Mouse (Mus musculus): ENCODE measurements around the gene Dpp6. TPM values are rescaled to one million over a fixed set of nuclear protein-coding genes. Genes with fewer than 3 reads are reported as not detected.

Dpp6 gene
- polyA plus RNA-seq, 1 experiment from 2014 or later = 15.0 TPM

DNA sequence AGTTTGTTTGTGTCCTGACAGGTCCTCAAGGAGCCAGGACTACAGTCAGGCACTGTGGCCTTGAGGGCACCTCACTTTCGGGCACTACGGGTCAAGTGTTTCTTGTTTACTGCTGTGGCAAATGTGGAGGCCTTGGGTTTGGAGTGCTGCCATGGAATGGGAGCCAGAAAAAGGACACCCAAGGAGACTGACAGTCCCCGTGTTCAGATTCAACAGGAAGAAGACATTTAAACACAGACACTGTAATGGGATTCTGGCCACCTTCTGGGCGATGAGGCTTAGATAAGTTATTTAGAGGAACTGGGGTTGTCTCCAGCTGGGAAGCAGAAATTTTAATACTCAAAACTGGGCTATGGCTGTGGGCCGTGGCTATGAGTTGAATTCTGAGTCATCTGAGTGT, 913.7 kb downstream of the Dpp6 start:
- no peaks in the 10 kb centered on the region for H3K9me3 ChIP-seq
- H3K4me3 ChIP-seq (replicated peaks) = no peak overlapping the region
- H3K36me3 ChIP-seq (replicated peaks) = no peaks in the 10 kb centered on the region
- WGBS = 85% methylated on average over 5 of the region's 5 CpGs
- H3K27me3 ChIP-seq = no peaks in the 10 kb centered on the region
- H3K9ac ChIP-seq = no peak overlapping the region
- no peaks in the 10 kb centered on the region; the same call in 1 of the 2 replicates for H3K4me1 ChIP-seq
- no peak overlapping the region for H3K4me2 ChIP-seq
- H3K27ac ChIP-seq = no peak overlapping the region
- ATAC-seq (ENCODE audit: low FRiP score) = no peak

DNA sequence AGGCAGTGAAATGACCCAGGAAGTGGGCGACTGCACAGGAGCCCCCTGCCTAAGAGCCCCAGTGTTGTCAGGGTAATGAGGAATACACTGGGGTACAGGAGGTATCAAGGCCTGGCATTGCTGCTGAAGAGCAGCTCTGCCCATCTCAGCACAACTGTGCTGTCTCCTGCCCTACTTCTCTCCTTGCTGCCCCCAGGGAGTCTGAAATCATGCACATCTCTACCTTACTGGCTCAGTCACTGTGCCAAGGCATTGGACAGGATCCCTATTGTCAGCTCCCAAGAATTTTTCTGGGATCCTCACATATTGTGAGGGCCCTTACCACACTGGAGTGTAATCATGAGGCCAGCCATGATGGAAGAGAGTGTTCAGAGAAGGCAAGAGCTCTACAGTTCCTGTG, 914.4 kb downstream of the Dpp6 start:
- Histone ChIP-seq H3K9me3 (no peaks in the 10 kb centered on the region), H3K4me1 (no peaks in the 10 kb centered on the region; the same call in 1 of the 2 replicates), H3K27ac (no peak overlapping the region), H3K27me3 (no peaks in the 10 kb centered on the region), H3K9ac (no peak overlapping the region), H3K4me3 (replicated peaks) (no peak overlapping the region), H3K36me3 (replicated peaks) (no peaks in the 10 kb centered on the region), H3K4me2 (no peak overlapping the region)
- ATAC-seq (ENCODE audit: low FRiP score) = no peak
- 63% methylated on average over 1 of the region's 1 CpGs for WGBS

DNA sequence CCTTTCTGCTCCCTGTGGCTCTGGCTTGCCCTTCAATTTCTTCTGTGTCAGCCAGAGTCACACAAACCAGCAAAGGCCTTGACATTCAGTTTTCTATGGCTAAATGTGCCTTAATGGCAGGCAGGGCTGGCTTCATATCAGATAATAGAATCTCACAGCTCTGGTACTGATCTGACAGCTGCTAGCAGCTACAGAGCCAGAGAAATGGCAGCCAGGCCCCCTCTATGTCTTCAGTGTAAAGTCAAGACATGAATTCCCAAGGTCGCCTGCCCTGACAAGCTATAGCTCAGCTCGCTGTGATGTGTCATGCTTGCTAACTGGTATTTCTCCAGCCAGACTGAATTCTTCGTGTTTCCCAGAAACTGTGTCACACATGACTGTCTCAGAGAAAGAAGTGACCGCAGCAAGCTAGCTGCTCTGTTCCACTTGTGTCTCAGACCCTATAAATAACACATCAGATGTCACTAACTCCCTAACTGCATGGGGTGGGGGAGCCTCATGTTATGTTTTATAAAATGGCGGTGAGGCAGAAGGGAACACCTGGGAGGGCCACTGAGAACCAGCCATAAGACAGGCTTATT, 915.4 kb downstream of the Dpp6 start:
- Histone ChIP-seq H3K9ac (no peak overlapping the region), H3K27ac (no peak overlapping the region), H3K27me3 (no peaks in the 10 kb centered on the region), H3K4me3 (replicated peaks) (no peak overlapping the region), H3K9me3 (no peaks in the 10 kb centered on the region), H3K4me1 (no peaks in the 10 kb centered on the region; the same call in 1 of the 2 replicates), H3K36me3 (replicated peaks) (no peaks in the 10 kb centered on the region), H3K4me2 (no peak overlapping the region)
- 77% methylated on average over 5 of the region's 5 CpGs for WGBS
- ATAC-seq (ENCODE audit: low FRiP score) = no peak

DNA sequence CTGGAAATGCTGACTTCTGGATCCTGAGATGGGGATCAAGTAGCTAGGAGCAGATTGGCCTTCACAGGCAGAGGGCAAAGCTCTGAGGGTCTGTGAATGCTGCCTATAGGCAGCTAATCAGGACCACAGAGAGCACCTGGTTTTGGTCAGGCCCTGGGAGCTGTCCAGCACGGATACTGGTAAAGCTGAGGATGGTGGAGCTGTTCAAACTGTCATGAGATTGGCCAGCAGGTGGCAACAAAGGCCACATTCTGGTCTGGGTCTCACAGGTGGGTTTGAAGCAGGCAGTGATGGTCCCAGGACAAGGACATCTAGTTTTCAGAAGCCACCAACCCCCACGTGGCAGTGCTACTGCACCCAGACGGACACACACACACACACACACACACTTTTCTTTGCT, 920.2 kb downstream of the Dpp6 start:
- H3K36me3 ChIP-seq (replicated peaks) = peaks cover 24% of the 10 kb centered on the region
- H3K4me1 ChIP-seq = no peaks in the 10 kb centered on the region; the same call in 1 of the 2 replicates
- no peaks in the 10 kb centered on the region for H3K27me3 ChIP-seq
- H3K9me3 ChIP-seq = no peaks in the 10 kb centered on the region
- no peak overlapping the region for H3K4me3 ChIP-seq (replicated peaks)
- no peak overlapping the region for H3K9ac ChIP-seq
- 11% methylated on average over 3 of the region's 3 CpGs for WGBS
- no peak overlapping the region for H3K4me2 ChIP-seq
- no peak overlapping the region for H3K27ac ChIP-seq
- ATAC-seq (ENCODE audit: low FRiP score) = no peak

DNA sequence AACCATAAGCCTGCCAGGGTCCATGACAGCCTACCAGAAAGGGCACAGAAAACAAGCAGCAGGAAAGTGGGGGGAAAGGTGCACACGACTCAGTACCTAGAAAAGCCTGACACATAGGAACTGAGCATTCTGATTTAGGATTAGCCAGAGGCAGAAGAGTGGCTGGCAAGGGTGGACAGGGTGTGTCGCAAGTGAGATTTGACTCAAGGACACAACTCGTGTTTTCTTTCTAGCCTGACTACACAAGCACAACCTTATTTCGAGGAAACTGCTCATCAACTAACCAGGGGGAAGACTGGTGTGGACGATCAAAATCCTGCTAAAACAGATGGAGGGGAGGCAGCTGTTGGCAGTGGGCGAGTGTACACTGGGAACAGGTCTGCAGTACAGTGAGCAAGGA, 922.2 kb downstream of the Dpp6 start:
- H3K27ac ChIP-seq = no peak overlapping the region
- H3K4me1 ChIP-seq = no peaks in the 10 kb centered on the region
- 83% methylated on average over 6 of the region's 6 CpGs for WGBS
- no peaks in the 10 kb centered on the region for H3K9me3 ChIP-seq
- H3K9ac ChIP-seq = no peak overlapping the region
- peaks cover 43% of the 10 kb centered on the region for H3K36me3 ChIP-seq (replicated peaks)
- H3K27me3 ChIP-seq = no peaks in the 10 kb centered on the region
- no peak overlapping the region for H3K4me3 ChIP-seq (replicated peaks)
- no peak for ATAC-seq (ENCODE audit: low FRiP score)
- H3K4me2 ChIP-seq = no peak overlapping the region

DNA sequence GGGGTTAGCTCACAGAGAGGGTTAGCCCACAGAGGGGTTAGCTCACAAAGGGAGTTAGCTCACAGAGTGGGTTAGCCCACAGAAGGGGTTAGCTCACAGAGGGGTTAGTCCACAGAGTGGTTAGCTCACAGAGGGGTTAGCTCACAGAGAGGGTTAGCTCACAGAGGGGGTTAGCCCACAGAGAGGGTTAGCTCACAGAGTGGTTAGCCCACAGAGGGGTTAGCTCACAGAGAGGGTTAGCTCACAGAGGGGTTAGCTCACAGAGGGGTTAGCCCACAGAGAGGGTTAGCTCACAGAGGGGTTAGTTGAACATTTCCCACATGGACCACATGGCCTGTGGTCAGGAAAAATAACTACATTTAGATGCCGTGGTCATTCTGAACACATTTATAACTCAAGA, 927.9 kb downstream of the Dpp6 start:
- H3K9ac ChIP-seq = no peak overlapping the region
- ATAC-seq (ENCODE audit: low FRiP score) = no peak
- no peak overlapping the region for H3K27ac ChIP-seq
- H3K4me3 ChIP-seq (replicated peaks) = no peak overlapping the region
- H3K4me2 ChIP-seq = no peak overlapping the region
- no peaks in the 10 kb centered on the region for H3K9me3 ChIP-seq
- peaks cover 80% of the 10 kb centered on the region for H3K36me3 ChIP-seq (replicated peaks)
- no peaks in the 10 kb centered on the region for H3K27me3 ChIP-seq
- WGBS = 94% methylated on average over 1 of the region's 1 CpGs
- H3K4me1 ChIP-seq = no peaks in the 10 kb centered on the region

DNA sequence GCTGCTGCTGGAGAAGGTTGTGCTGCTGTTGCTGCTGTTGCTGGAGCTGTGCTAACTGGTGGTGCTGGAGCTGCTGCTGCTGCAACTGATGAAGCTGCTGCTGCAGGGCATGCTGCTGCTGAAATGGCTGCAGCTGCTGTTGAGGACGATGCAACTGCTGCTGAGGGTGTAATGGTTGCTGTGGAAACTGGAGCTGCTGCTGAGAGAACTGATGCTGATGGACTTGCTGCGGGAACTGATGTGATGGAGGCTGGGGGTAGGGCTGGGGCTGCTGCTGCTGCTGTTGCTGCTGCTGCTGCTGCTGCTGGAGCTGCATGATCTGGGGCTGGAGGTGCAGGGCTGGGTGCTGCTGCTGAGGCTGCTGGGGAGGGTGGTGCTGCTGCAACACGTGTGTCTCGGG, 948.8 kb downstream of the Dpp6 start:
- Histone ChIP-seq H3K4me2 (no peak overlapping the region), H3K36me3 (replicated peaks) (peaks cover 94% of the 10 kb centered on the region), H3K4me1 (peaks cover 5% of the 10 kb centered on the region; the same call in 1 of the 2 replicates), H3K27ac (0 out of 2 replicates have a peak overlapping the region, but pooled peaks have one; percentile 1), H3K27me3 (no peaks in the 10 kb centered on the region), H3K9me3 (no peaks in the 10 kb centered on the region), H3K9ac (no peak overlapping the region), H3K4me3 (replicated peaks) (no peak overlapping the region)
- WGBS = 70% methylated on average over 4 of the region's 4 CpGs
- ATAC-seq (ENCODE audit: low FRiP score) = no peak

DNA sequence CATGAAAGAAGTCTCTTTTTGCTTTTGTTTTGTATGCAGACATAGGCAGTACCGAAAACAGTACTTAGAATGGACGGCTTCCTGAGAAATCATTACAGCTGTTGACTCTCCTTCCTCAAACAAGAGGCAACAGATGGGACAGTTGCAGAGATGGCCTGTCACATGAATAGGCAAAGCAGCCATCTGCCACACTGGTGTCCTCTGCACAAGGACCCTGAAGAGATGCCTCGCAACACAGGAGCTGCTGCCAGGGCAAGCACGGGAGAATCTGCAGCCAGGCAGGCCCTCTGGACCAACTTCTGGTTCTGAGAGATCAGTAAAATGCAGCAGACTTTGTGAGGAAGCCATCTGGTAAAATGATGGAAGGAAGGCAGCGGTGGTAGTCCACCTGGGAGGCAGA, 950.9 kb downstream of the Dpp6 start:
- Histone ChIP-seq H3K4me3 (replicated peaks) (no peak overlapping the region), H3K9ac (no peak overlapping the region), H3K4me2 (no peak overlapping the region), H3K4me1 (peaks cover 5% of the 10 kb centered on the region; the same call in 1 of the 2 replicates), H3K9me3 (no peaks in the 10 kb centered on the region), H3K36me3 (replicated peaks) (peaks cover 93% of the 10 kb centered on the region), H3K27ac (peak overlapping the region; percentile 61; the same call in 1 of the 2 replicates), H3K27me3 (no peaks in the 10 kb centered on the region)
- ATAC-seq (ENCODE audit: low FRiP score) = no peak
- 71% methylated on average over 5 of the region's 5 CpGs for WGBS
